Mouse (Mus musculus) lung, adult 18-20 months (tissue): Measurements from ENCODE around the gene Slco2a1.

ENCODE experiments used
- DNase-seq, 2 experiments: peaks; one replicate each; pipeline ENCODE4 v3.0.0; 2022; ENCODE audit warnings: mixed read lengths in 2 of 2

The Slco2a1 gene

DNA sequence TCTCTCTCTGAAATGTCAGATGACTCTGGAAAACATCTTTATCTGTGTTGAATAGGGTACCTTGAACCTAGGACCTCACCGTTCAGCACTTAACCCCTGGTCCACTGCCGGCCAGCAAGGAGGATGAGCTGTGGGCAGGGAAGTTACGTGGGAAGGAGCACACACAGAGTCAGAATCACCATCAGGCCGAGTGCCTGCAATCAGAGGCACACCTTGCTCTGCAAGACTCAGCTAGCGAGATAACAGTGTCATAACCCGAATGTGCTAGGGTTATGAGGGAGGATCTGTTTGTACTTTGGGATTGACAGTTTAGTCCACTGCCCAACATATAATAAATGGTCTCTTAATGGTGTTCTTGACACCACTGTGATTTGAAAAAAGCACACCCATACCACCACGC, 50.2 kb downstream of the Slco2a1 start:
- no peak for DNase-seq

DNA sequence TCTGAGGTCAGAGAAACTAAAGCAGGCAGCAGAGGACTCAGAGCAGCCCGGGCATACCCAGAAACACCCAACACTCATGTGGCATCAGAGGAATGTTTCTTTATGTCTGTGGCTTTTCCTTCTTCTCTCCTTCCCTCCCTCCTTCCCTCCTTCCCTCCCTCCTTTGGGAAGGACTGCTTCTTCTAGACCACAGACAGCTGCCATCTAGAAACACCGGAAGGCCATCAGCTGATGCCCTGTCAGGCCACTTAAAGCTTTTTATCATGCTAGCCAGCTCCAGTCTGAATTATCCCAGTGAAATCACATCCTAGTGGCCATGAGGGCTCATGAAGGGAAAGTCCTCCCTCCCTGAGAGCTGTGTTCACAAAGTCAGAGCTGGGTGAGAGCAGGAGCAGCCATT, 52.1 kb downstream of the Slco2a1 start:
- DNase-seq, result no peak

DNA sequence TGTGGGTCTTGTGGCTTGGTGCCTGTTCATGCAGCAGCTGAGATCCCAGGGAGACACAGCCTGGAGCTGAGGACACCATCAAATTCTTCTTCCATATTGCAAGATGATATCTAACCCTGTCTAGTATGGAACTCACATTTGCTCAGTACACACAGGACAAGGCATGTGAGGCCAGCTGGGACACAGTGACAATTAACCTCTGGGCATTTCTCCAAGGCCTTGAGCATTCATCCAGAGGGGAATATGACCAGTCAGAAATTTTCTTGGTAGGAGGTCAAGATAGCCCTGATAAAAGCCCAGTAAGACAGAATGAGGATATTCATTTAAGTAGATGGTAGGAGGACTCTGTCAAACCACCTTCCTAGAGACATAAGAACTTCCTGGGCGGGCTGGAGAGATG, 56.9 kb downstream of the Slco2a1 start:
- no peak for DNase-seq

DNA sequence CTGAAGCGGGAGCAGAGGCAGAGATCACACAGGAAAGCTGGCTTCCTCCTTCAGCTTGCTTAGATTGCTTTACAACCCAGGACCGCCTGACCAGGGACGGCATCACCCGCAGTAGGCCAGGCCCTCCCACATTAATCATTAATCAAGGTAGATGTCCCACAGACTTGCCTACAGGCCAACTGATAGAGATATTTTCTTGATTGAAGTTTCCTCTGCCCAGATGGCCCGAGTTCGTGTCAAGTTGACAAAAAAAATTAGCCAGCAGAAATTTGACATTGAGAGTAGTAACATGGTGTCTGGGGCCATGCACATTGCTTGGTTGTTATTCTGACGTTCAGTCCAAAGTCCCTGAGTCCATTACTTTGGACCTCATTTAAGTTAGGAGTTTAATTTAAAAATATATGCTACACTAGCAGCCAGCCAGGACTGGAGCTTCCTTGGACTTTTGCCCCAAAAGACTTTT, 60.6 kb downstream of the Slco2a1 start:
- no peak for DNase-seq

DNA sequence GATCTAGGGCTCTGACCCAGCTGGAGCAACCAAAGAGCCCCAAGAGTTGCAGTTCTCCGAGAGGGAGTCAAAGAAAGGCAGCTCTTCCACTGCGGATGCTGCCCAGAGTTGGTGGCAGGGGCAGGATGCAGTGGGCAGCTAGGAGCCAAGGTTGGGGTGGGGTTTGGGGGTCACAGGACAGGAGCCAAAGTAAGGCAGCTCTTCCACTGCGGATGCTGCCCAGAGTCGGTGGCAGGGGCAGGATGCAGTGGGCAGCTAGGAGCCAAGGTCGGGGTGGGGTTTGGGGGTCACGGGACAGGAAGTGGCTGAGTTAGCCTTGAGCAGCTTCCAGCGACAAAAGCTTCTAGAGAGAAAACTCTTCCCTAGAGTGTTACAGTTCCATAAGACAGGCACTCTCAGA, 65.3 kb downstream of the Slco2a1 start:
- peak in 1 of 2 experiments; percentile 39 for DNase-seq

DNA sequence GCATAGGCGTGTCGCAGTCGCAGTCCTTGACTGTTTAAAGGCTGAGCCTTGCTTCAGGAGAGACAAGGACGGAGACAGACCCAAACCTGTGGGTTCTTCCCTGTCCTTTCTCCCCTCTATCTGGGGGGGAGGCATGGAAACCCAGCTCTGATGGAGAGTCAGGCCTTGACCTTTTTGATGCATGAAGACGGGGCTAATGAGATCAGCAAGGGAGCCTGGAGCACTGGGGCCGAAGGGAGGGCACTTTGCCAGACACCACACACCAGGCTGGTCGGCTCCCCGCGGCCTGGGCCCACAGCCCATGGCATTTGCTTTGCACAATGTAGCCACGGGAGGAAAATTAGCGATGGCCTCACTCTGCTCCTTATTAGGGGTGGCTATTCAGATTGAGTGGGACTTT, 66.5 kb downstream of the Slco2a1 start:
- DNase-seq, result no peak

DNA sequence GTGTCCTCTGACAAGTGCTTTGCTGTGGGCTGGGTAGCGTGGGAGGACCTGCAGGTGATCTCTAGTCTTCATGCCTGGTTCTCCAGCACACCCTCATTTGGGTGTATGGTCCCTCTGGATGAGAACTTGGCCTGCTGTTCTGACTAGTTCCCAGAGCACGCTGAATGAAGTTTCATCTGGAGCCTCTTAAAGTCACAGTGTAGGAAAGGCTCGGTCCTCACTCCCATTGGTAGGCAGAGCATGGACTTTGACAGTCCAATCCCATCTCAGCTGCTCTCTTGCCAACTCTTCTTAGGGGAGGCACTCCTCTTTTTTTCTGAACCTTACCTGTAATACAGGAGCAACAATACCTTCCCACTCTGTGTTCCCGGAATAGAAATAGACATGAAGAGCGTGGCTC, 67.7 kb downstream of the Slco2a1 start:
- DNase-seq, result no peak

DNA sequence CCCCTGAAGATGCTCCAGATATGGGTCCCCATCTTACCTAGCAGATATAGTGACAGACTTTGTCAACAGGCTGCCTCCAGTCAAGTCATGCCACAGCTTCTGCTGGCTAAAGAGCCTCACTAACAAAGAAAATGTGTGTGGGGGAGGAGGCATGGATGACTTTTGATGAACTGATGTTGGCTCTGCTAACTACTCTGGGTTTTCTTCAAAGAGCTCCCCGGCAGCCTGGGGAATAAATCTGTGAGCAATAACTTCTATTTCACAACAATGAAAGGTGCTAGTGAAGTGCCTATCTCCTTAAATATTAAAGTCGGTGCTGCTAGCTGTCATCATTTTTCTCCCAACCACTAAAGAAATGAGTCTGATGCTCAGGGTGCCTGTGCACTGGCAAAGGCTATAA, 72.0 kb downstream of the Slco2a1 start:
- DNase-seq, result no peak

DNA sequence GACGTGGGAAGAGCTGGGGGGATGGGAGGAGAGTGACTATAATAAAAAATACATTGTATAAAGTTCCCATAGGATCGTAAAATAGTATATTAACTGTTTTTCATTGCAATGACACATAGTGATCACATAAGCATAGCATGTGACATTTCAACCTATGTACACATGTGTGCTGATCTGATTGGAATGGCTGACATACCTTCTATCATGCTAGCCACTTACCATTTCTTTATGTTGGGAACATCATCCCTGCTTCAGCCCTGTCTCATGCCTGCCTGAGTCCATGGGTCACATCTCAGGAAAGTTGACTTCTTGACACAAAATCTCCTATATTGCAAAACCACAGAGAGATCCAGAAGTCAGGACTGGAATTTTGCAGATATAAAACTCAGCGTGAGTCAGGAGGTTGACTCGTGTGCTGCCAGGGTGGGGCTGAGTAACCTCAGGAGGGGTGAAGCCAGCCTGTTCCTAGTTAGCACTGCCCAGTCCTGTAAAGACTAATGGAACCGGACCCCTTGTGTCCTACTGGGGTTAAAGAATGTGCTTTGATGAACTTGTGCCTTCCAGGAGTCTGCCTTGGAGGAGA, 73.0 kb downstream of the Slco2a1 start:
- DNase-seq, result no peak

DNA sequence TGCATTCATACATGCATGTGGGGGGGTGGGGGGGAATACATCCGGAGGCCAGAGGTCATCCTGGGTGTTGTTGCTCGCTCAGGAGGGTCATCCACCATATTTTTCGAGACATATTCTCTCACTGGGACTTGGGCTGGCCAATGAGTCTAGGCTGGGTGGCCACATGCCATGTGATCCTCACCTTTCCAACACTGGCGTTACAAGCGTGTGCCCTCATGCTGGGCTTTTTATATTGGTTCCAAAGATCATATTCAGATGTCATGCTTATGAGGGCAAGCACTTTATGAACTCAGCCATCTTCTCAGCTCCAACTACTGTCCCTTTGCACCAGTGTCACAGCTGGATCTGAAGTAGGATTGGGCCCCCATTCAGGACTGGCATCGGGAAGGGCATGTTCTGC, 75.1 kb downstream of the Slco2a1 start:
- DNase-seq, result no peak

DNA sequence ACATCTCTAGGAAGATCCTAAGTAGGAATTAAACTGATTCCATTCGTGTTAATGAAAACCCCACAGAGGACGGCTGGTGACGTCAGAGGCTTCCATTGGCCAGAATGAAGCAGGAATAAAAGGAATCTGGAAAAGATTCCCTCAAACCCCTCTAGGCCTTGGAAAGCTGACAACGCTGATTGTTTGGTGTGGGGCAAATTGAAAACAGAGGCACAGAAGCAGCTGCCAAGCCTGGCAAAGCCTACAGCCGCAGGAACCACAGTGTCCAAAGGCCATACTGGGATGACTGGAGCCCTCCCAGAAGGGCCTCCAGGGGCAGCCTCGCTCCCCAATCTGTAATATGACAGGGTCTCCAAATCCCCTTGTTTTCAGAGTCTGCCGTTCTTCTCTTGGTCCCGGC, 78.3 kb downstream of the Slco2a1 start:
- no peak for DNase-seq

DNA sequence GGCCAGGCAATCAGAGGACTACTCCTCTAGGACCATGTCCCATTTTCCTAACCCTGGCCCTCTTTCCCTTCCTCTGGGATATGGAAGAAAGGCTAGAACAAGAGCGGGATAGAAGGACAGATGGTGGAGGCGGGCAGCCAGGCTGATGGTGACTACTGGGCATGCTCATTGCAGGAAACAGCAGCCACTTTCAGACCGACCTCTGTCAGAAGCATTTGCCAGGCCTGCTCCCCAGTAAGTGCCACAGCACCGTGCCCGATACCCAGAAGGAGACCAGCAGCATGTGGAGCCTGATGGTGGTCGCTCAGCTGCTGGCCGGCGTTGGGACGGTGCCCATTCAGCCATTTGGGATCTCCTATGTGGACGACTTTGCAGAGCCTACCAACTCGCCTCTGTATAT, 79.1 kb downstream of the Slco2a1 start:
- no peak for DNase-seq

DNA sequence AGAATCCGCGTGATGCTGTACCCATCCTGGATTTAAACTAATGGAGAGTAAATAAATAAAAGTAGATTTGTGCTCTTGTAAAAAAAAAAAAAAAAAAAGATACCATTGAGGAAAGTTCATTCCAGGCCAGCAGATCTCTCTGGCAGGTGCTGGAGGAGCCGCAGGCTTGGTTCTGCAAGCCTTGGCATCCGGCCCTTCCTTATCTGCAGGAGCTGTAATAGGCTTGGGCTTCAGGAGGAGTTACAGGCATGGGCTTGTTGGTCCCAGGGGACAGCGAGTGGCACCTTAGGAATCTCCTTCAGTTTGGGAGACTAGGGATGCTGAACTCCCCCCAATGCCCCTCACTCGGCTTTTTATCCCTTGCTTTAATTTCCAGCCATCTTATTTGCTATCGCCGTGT, 80.3 kb downstream of the Slco2a1 start:
- DNase-seq, result no peak

DNA sequence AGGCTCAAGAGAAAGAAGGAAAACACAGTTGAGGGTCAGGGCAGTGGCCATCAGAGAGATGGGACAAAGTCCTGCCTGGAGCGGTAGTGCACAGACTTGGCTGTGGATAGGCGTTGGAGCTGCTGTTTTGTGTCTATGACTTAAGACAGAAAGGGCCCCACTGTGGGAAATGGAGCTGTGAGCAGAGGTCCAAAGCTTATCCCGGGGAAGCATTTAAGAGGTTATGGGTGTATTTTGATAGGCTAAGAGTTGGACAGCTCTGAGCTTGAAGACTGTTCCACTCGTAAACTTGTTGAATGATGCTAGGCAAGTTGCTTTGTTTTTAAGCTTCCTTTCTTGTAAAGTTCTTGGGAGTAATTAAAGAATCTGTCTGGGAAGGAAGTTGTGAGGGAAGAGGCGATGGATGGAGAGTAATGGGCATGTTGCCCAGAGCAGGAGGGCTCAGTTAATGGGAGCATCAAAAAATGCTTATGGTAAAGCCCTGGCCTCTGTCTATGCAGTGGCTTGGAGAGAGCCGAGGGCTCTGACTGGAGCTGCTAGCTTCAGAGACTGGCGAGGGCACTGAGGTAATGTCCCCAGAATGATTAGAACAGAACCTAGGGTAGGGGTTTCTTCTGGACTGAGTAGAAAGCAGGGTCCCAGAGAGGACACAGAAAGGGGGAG, 83.2 kb downstream of the Slco2a1 start:
- DNase-seq, result no peak

DNA sequence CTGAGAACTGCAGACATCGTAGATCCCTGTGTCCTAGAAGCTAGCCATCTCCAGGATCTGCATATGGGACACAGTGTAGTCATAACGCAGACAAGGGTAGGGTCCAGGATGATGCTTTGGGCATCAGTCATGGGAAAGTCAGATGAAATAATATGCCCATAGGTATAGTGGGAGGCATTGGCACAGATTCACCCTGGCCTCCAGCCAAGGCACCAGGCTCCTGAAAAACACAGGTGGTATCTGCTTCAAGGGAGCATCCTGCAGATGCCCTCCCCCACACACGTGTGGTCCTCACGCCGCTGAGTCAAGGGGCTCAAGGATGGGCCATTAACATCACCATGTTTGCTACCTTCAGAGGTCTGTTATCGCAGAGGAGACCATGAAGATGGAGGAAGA, 83.7 kb downstream of the Slco2a1 start:
- DNase-seq, result no peak

DNA sequence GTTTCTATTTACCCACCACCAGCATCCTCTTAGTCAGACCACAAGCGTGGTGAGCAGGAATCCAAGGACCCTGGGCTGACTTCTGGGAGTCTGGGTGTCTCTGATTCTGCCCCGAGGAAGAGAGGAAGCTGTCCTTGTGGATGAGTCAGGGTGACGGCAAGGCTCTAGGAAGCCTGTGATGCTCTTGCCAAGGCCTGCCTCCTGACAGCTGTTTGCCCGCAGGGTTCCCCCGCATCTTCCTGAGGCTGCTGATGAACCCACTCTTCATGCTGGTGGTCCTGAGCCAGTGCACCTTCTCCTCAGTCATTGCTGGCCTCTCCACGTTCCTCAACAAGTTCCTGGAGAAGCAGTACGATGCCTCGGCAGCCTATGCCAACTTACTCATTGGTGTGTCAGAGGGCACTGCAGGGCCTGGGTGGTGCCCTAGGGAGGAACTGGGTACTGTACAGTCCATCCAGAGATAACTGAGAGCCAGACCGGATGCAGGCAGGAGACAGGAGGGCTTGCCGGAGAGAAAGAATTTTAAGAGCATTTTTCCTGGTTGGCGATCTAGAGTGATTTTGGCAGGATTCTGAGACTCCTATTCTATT, 84.5 kb downstream of the Slco2a1 start:
- DNase-seq, result peak; percentile 56 to 73

DNA sequence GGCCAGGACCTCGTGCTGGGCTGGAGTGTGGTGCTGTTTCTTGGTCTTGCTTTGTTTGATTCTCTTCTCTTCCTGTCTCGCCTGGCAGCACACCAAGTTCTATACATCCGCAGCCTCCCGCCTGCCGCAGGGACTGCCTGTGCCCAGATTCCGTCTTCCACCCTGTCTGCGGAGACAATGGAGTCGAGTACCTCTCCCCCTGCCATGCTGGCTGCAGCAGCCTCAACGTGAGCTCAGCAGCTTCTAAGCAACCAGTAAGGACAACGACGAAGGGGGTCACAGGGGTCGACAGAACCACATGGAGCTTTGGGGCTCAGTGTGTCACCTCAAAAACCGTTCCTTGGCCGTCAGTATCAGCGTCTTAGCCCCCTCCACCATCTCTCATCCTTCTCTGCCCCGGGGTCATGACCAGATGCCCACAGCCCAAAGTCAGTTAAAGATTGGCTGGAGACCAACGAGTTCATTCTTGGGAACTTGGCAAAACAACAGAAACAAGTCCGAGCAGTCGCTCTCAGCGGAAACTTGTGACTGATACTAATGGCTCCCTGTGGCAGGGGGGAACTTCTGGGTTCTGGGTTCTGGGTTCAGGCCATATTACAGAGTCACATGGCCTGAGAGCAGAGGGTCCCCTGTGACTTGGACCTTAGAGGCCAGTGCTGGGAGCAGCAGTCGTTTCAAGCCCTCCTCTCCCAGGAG, 88.5 kb downstream of the Slco2a1 start:
- DNase-seq, result peak; percentile 85 to 88

DNA sequence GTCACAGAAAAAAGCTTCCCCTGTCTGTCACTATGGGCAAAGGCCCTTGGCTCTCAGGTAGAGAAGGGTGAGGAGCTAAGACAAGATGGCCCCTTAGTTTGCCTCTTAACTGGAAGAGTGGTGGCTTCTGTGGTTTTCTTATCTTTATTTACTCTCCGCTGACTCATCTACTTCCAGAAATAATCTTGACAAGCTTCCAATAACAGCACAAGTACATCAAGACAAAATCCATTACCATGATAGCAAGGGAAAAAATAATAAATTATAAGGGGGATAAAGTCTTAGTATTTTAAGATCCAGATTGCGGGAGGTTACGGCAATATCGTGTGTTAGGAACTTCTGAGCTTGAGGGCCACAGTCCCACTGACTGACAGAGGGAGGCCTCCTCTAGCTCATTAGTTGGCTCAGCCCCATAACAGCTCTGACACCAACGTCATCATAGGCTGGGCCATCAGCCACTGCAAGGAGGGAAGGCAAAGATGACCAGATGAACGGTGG, 89.7 kb downstream of the Slco2a1 start:
- no peak for DNase-seq

DNA sequence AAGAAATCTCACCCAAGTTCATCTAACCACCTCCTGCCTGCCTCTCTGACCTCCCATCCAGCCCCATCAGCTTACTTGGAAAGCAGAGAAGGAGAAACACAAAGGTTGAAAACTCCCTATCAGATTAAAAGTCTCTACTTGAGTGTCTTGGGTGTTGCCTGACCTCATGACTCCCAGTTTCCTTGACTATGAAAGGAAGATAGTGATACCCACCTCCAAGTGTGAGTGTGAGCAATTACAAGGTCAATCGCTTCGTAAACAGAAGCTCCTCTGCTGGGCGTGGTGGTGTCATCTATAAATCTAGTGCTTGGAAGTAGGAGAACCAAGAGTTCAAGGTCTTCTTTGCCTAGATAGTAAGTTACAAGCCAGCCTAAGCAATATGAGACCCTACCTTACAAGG, 91.7 kb downstream of the Slco2a1 start:
- no peak for DNase-seq

DNA sequence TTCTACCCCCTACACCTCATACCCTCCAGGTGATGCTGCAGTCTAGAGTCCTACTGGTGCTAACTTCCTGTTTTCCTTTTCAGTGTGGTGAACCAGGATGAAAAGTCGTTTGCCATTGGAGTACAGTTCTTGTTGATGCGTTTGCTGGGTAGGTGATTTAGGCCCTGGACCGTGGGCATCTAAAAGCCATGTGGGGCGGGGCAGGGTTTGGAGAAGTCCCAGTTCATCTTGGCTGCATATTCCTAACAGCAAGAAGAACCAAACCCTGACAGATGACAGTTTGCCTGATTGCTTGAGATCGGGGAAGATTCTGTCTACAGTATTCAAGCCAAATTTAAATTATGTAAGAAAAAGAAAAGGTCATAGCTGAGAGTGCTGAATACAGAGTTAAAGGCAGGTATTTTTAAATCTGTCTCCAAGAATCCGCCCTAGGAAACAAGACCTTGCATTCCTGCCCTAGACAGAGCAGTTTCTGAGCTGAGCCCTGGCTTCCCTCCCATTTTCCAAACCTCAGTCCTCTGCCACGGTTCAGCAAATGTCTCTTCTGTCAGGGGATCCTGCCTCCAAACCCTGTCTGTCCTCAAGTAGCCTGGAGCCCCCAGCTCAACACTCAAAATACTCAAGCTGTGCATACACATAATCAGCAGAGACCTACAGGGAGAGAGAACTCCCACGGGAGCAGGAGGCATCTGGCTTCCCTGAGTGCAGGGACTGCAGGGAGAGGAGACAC, 93.9 kb downstream of the Slco2a1 start:
- peak in 1 of 2 experiments; percentile 3 for DNase-seq

DNA sequence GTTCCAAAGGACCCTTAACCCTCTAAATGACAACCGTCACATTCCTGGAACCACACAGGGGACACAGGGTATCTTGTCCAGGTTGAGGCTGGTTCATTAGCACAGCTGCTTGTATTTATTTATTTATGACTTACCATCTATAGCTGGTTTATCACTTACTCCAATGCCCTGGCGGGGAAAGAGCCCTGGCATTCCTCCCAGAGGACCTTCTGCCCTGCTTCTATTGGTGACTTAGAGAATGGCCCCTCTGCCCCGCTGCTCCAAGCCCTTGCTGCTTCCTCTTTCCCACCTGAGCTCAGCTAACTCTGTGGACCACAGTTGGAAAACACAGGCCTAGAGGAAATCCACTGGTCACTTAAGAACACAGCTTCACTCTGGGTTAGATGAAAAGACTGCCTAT, 94.9 kb downstream of the Slco2a1 start:
- DNase-seq, result no peak

DNA sequence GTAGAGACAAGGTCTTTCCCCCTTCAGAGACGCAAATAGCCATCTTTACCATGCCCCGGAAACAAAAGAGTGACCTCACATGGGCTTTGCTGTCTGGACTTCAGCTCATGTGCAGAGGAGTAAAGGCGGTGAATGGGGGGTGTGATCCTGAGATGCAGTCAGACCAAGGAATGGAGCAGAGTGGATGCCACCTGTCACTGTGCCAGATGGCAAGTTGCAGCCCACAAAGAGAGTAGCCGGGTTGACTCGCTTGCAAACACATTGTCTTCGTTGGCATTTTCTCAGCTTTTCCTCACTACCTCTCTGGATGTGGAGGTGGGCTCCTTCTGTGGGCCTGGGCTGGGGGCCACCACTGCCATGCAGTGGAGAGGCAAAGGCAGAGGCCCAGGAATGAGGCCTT, 98.2 kb downstream of the Slco2a1 start:
- no peak for DNase-seq

DNA sequence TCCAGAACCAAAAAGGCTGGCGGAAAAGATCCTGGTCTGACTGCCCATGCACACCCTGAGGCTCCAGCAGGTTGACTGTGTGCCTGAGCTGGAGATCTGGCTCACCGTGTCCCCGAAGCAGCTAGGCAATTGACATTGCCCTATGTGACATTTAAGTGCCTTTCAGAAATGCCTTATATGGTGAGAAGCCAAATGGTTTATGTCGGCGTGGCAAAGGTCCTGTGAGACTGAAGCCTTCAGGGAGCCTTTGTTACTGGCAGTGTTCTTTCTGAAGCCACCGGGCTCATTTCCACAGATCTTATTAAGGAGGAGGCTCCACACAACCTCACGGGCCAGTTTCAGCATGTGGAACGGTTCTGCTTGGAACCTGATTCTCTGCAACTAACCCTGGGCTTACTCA, 98.8 kb downstream of the Slco2a1 start:
- no peak for DNase-seq
